Mouse (Mus musculus): ENCODE data around the gene Ablim1. TPM values are rescaled to one million over a fixed set of nuclear protein-coding genes. Genes with fewer than 3 reads are reported as not detected.
A peak's percentile ranks its signal among the peaks of the same experiment; 100 is the strongest.

The Ablim1 gene
- total RNA-seq, 2 experiments from 2014 or later, result 489 to 510 TPM

GRCm38 (mm10) chr19:57098241-57099093 is 216.3 kb downstream of the Ablim1 start:
- intact Hi-C loops (cut with DNase I), result loop anchor here (5.0 kb wide), 1 partner anchor 34 kb away; no protein-coding TSS in a partner anchor
- DNase-seq, result peak; percentile 67 to 69

DNA sequence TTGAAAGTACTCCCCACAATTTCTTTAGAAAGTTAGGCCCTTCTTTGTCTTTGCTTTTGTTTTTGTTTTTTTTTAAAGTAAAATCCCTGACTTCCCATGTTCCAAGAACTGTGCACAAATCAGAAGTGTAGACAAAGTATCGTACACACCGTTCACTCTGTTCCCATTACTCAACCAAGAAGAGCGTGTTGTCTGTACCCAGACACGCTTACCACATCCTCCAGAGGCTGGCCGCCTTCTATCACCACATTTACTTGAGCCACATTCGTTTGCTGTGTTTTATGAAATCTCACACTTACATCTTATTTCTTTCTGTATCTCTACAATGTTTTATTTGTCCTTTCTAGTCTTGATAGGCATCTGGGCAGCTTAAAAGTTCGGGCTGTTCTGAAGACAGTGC is 219.4 kb downstream of the Ablim1 start:
- DNase-seq, result no peak
- intact Hi-C loops (cut with DNase I), result loop anchor here (5.0 kb wide), 1 partner anchor 37 kb away; no protein-coding TSS in a partner anchor

DNA sequence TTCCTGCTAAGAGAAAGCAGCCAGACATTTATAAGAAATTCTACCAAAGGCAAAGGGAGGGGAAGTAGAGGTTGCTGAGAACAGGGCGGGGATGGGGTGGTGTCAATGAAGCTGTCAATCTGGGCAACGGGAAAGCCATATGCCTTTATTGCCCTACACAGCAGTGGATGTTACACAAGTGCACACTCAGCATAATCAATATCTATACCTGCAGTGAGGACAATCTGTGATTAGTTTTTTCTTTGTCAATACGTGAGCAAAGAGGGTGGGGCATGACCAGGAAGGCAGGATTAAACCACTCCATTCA is 221.1 kb downstream of the Ablim1 start:
- intact Hi-C loops (cut with DNase I), result no loop called here
- DNase-seq, result no peak

GRCm38 (mm10) chr19:57092958-57093697 is 221.6 kb downstream of the Ablim1 start:
- intact Hi-C loops (cut with DNase I), result no loop called here
- no peak for DNase-seq

- intact Hi-C loops (cut with DNase I), result no loop called here
- no peak for DNase-seq
Measured at GRCm38 (mm10) chr19:57091278-57091677, 223.4 kb downstream of the Ablim1 start.

GRCm38 (mm10) chr19:57088804-57089369 is 225.8 kb downstream of the Ablim1 start:
- intact Hi-C loops (cut with DNase I), result no loop called here
- no peak for DNase-seq

GRCm38 (mm10) chr19:57084520-57085166 is 230.1 kb downstream of the Ablim1 start:
- no peak for DNase-seq
- intact Hi-C loops (cut with DNase I), result no loop called here

- intact Hi-C loops (cut with DNase I), result no loop called here
- DNase-seq, result no peak
Measured at GRCm38 (mm10) chr19:57083887-57084286, 230.8 kb downstream of the Ablim1 start.

DNA sequence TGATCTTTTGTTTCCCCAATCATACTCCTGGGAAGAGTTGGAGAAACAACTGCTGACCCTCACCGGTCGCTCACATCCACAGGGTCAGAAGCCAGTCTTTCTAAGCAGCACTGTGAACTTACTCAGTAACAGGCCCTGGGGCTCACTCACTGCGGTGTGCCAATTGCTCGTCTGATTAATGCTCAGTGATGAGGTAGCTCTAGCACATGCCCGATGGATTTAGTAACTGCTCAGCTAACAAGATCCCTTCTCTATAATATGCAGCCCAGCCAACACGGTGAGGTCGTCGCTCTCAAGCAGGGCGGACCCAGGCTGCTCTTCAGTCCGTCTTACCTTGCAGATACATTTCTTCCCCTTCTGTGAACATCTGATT is 231.6 kb downstream of the Ablim1 start:
- intact Hi-C loops (cut with DNase I), result no loop called here
- DNase-seq, result no peak

- intact Hi-C loops (cut with DNase I), result no loop called here
- no peak for DNase-seq
Measured at GRCm38 (mm10) chr19:57082454-57083182, 232.1 kb downstream of the Ablim1 start.

GRCm38 (mm10) chr19:57081536-57081935 is 233.2 kb downstream of the Ablim1 start:
- intact Hi-C loops (cut with DNase I), result no loop called here
- no peak for DNase-seq

- intact Hi-C loops (cut with DNase I), result no loop called here
- no peak for DNase-seq
Measured at GRCm38 (mm10) chr19:57079606-57079981, 235.1 kb downstream of the Ablim1 start.

- intact Hi-C loops (cut with DNase I), result no loop called here
- DNase-seq, result peak; percentile 43 to 55
Measured at GRCm38 (mm10) chr19:57078867-57079605, 235.7 kb downstream of the Ablim1 start.

GRCm38 (mm10) chr19:57077826-57078699 is 236.7 kb downstream of the Ablim1 start:
- no peak for DNase-seq
- intact Hi-C loops (cut with DNase I), result no loop called here

GRCm38 (mm10) chr19:57073450-57073849 is 241.3 kb downstream of the Ablim1 start:
- intact Hi-C loops (cut with DNase I), result no loop called here
- DNase-seq, result no peak

GRCm38 (mm10) chr19:57072756-57073155 is 242.0 kb downstream of the Ablim1 start:
- intact Hi-C loops (cut with DNase I), result no loop called here
- no peak for DNase-seq

DNA sequence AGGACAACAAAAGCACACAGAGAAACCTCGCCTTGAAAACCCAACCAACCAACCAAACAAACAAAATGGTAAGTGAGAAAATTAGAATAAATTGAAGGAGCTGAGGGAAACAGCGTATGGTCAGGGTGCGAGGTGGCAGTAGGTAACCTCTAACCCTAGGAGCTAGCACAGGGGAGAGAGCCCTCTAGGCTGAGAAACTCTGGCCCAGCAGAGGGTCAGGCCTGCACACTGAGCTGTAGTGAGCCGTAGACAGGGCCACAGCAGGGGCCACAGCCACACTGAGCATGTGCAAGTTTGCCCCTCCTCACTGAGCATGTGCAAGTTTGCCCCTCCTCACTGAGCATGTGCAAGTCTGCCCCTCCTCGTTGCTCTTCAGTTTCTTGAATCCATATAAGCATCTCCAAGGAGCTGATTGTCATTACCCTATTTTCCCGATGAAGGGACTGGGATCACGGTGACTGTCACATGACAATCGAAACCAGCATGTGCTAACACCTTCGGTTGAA is 247.6 kb downstream of the Ablim1 start:
- intact Hi-C loops (cut with DNase I), result loop anchor here (10.0 kb wide), 1 partner anchor 188 kb away; no protein-coding TSS in a partner anchor
- no peak for DNase-seq

- intact Hi-C loops (cut with DNase I), result loop anchor here (1.0 to 10.0 kb wide), 2 partner anchors 70 to 188 kb away; no protein-coding TSS in a partner anchor
- DNase-seq, result peak; percentile 67 to 83
Measured at GRCm38 (mm10) chr19:57066313-57066712, 248.4 kb downstream of the Ablim1 start.
